Mouse (Mus musculus): ENCODE results near the gene Fat4. TPM values are rescaled to one million over a fixed set of nuclear protein-coding genes. Genes with fewer than 3 reads are reported as not detected.

Fat4 gene
- polyA plus RNA-seq, 1 experiment from 2014 or later = 0.27 TPM

- ATAC-seq (ENCODE audit: low read depth) = no peak
- no peak overlapping the region; the same call in 1 of the 2 replicates for H3K9ac ChIP-seq (ENCODE audit: low read depth, low read length)
These were observed 746 bp downstream of the Fat4 start for GRCm38 (mm10) chr3:38887381-38887991.

GRCm38 (mm10) chr3:38888111-38888510, 1.4 kb downstream of the Fat4 start:
- peak overlapping the region; percentile 71 for H3K4me2 ChIP-seq (ENCODE audit: low read depth, low read length)
- peak overlapping the region; percentile 62 for H3K4me3 ChIP-seq (ENCODE audit: low read depth, low read length)
- H3K4me1 ChIP-seq (ENCODE audit: control insufficient read depth, low read depth, low read length) = no peaks in the 10 kb centered on the region; the same call in none of the 2 replicates
- no peaks in the 10 kb centered on the region for H3K36me3 ChIP-seq (ENCODE audit: control insufficient read depth, insufficient read depth)
- WGBS (ENCODE audit: insufficient replicate concordance) = 9% methylated on average over 24 of the region's 24 CpGs
- no peaks in the 10 kb centered on the region for H3K9me3 ChIP-seq (replicated peaks; ENCODE audit: control insufficient read depth, low read length)
- peaks cover 31% of the 10 kb centered on the region for H3K27me3 ChIP-seq (ENCODE audit: control insufficient read depth, insufficient read depth, low read depth, low read length)
- H3K9ac ChIP-seq (ENCODE audit: low read depth, low read length) = no peak overlapping the region
- ATAC-seq (ENCODE audit: low read depth) = no peak
- H3K27ac ChIP-seq (ENCODE audit: low read length) = no peak overlapping the region

More at GRCm38 (mm10) chr3:38887381-38887991, 746 bp downstream of the Fat4 start:
- peak overlapping the region; percentile 71 for H3K4me2 ChIP-seq (ENCODE audit: low read depth, low read length)
- no peaks in the 10 kb centered on the region; the same call in none of the 2 replicates for H3K4me1 ChIP-seq (ENCODE audit: control insufficient read depth, low read depth, low read length)
- H3K27ac ChIP-seq (ENCODE audit: low read length) = no peak overlapping the region
- H3K27me3 ChIP-seq (ENCODE audit: control insufficient read depth, insufficient read depth, low read depth, low read length) = peaks cover 31% of the 10 kb centered on the region
- H3K4me3 ChIP-seq (ENCODE audit: low read depth, low read length) = peak overlapping the region; percentile 62
- under 1% methylated on average over 47 of the region's 47 CpGs for WGBS (ENCODE audit: insufficient replicate concordance)
- H3K36me3 ChIP-seq (ENCODE audit: control insufficient read depth, insufficient read depth) = no peaks in the 10 kb centered on the region
- no peaks in the 10 kb centered on the region for H3K9me3 ChIP-seq (replicated peaks; ENCODE audit: control insufficient read depth, low read length)

- ATAC-seq (ENCODE audit: low read depth) = no peak
- no peak overlapping the region for H3K9ac ChIP-seq (ENCODE audit: low read depth, low read length)
- 44% methylated on average over 6 of the region's 6 CpGs for WGBS (ENCODE audit: insufficient replicate concordance)
- H3K4me1 ChIP-seq (ENCODE audit: control insufficient read depth, low read depth, low read length) = no peaks in the 10 kb centered on the region
- H3K27ac ChIP-seq (ENCODE audit: low read length) = no peak overlapping the region
- H3K27me3 ChIP-seq (ENCODE audit: control insufficient read depth, insufficient read depth, low read depth, low read length) = peaks cover under 1% of the 10 kb centered on the region
- H3K9me3 ChIP-seq (replicated peaks; ENCODE audit: control insufficient read depth, low read length) = no peaks in the 10 kb centered on the region
- no peak overlapping the region for H3K4me3 ChIP-seq (ENCODE audit: low read depth, low read length)
- no peaks in the 10 kb centered on the region for H3K36me3 ChIP-seq (ENCODE audit: control insufficient read depth, insufficient read depth)
- peak overlapping the region; percentile 1; the same call in 1 of the 2 replicates for H3K4me2 ChIP-seq (ENCODE audit: low read depth, low read length)
These were observed 6.1 kb downstream of the Fat4 start for GRCm38 (mm10) chr3:38892791-38893224.

- WGBS (ENCODE audit: insufficient replicate concordance) = 9% methylated on average over 1 of the region's 1 CpGs
- no peaks in the 10 kb centered on the region for H3K4me1 ChIP-seq (ENCODE audit: control insufficient read depth, low read depth, low read length)
- no peak overlapping the region for H3K9ac ChIP-seq (ENCODE audit: low read depth, low read length)
- H3K4me2 ChIP-seq (ENCODE audit: low read depth, low read length) = no peak overlapping the region
- no peak for ATAC-seq (ENCODE audit: low read depth)
- H3K9me3 ChIP-seq (replicated peaks; ENCODE audit: control insufficient read depth, low read length) = no peaks in the 10 kb centered on the region
- no peak overlapping the region for H3K27ac ChIP-seq (ENCODE audit: low read length)
- no peaks in the 10 kb centered on the region for H3K36me3 ChIP-seq (ENCODE audit: control insufficient read depth, insufficient read depth)
- H3K27me3 ChIP-seq (ENCODE audit: control insufficient read depth, insufficient read depth, low read depth, low read length) = no peaks in the 10 kb centered on the region
- H3K4me3 ChIP-seq (ENCODE audit: low read depth, low read length) = no peak overlapping the region
These were observed 14.1 kb downstream of the Fat4 start for GRCm38 (mm10) chr3:38900839-38901238.

- WGBS (ENCODE audit: insufficient replicate concordance) = 59% methylated on average over 3 of the region's 3 CpGs
- ATAC-seq (ENCODE audit: low read depth) = no peak
- H3K9me3 ChIP-seq (replicated peaks; ENCODE audit: control insufficient read depth, low read length) = no peaks in the 10 kb centered on the region
- no peak overlapping the region for H3K27ac ChIP-seq (ENCODE audit: low read length)
- H3K27me3 ChIP-seq (ENCODE audit: control insufficient read depth, insufficient read depth, low read depth, low read length) = no peaks in the 10 kb centered on the region
- H3K36me3 ChIP-seq (ENCODE audit: control insufficient read depth, insufficient read depth) = no peaks in the 10 kb centered on the region
- no peak overlapping the region for H3K4me3 ChIP-seq (ENCODE audit: low read depth, low read length)
- no peak overlapping the region for H3K4me2 ChIP-seq (ENCODE audit: low read depth, low read length)
- H3K9ac ChIP-seq (ENCODE audit: low read depth, low read length) = no peak overlapping the region
- H3K4me1 ChIP-seq (ENCODE audit: control insufficient read depth, low read depth, low read length) = no peaks in the 10 kb centered on the region
These were observed 20.1 kb downstream of the Fat4 start for GRCm38 (mm10) chr3:38906832-38907231.

- Histone ChIP-seq H3K4me1 (ENCODE audit: control insufficient read depth, low read depth, low read length) (no peaks in the 10 kb centered on the region), H3K27me3 (ENCODE audit: control insufficient read depth, insufficient read depth, low read depth, low read length) (no peaks in the 10 kb centered on the region), H3K4me3 (ENCODE audit: low read depth, low read length) (no peak overlapping the region), H3K9ac (ENCODE audit: low read depth, low read length) (no peak overlapping the region), H3K4me2 (ENCODE audit: low read depth, low read length) (no peak overlapping the region), H3K36me3 (ENCODE audit: control insufficient read depth, insufficient read depth) (no peaks in the 10 kb centered on the region), H3K9me3 (replicated peaks; ENCODE audit: control insufficient read depth, low read length) (no peaks in the 10 kb centered on the region), H3K27ac (ENCODE audit: low read length) (no peak overlapping the region)
- no peak for ATAC-seq (ENCODE audit: low read depth)
- 38% methylated on average over 14 of the region's 14 CpGs for WGBS (ENCODE audit: insufficient replicate concordance)
These were observed 21.1 kb downstream of the Fat4 start for GRCm38 (mm10) chr3:38907676-38908425.

- H3K27me3 ChIP-seq (ENCODE audit: control insufficient read depth, insufficient read depth, low read depth, low read length) = no peaks in the 10 kb centered on the region
- H3K4me1 ChIP-seq (ENCODE audit: control insufficient read depth, low read depth, low read length) = no peaks in the 10 kb centered on the region
- WGBS (ENCODE audit: insufficient replicate concordance) = 68% methylated on average over 13 of the region's 13 CpGs
- H3K9ac ChIP-seq (ENCODE audit: low read depth, low read length) = no peak overlapping the region
- H3K9me3 ChIP-seq (replicated peaks; ENCODE audit: control insufficient read depth, low read length) = no peaks in the 10 kb centered on the region
- H3K4me2 ChIP-seq (ENCODE audit: low read depth, low read length) = no peak overlapping the region
- no peak for ATAC-seq (ENCODE audit: low read depth)
- H3K36me3 ChIP-seq (ENCODE audit: control insufficient read depth, insufficient read depth) = no peaks in the 10 kb centered on the region
- no peak overlapping the region for H3K4me3 ChIP-seq (ENCODE audit: low read depth, low read length)
- H3K27ac ChIP-seq (ENCODE audit: low read length) = no peak overlapping the region
These were observed 21.8 kb downstream of the Fat4 start for GRCm38 (mm10) chr3:38908426-38909111.

GRCm38 (mm10) chr3:38912768-38913487, 26.2 kb downstream of the Fat4 start:
- H3K36me3 ChIP-seq (ENCODE audit: control insufficient read depth, insufficient read depth) = no peaks in the 10 kb centered on the region
- H3K4me3 ChIP-seq (ENCODE audit: low read depth, low read length) = no peak overlapping the region
- no peak for ATAC-seq (ENCODE audit: low read depth)
- no peak overlapping the region for H3K27ac ChIP-seq (ENCODE audit: low read length)
- 56% methylated on average over 5 of the region's 5 CpGs for WGBS (ENCODE audit: insufficient replicate concordance)
- H3K9ac ChIP-seq (ENCODE audit: low read depth, low read length) = no peak overlapping the region
- H3K9me3 ChIP-seq (replicated peaks; ENCODE audit: control insufficient read depth, low read length) = no peaks in the 10 kb centered on the region
- H3K4me1 ChIP-seq (ENCODE audit: control insufficient read depth, low read depth, low read length) = no peaks in the 10 kb centered on the region
- no peak overlapping the region for H3K4me2 ChIP-seq (ENCODE audit: low read depth, low read length)
- no peaks in the 10 kb centered on the region for H3K27me3 ChIP-seq (ENCODE audit: control insufficient read depth, insufficient read depth, low read depth, low read length)
